Mouse (Mus musculus): ENCODE measurements around the gene 1700001C19Rik.

GRCm38 (mm10) chr17:47484241-47484921, 47.2 kb upstream of the 1700001C19Rik start:
- no peak for TF ChIP-seq CTCF (IDR thresholded peaks at IDR 0.05; ENCODE audit: low read depth)
- no peak for TF ChIP-seq EP300 (optimal IDR thresholded peaks at IDR 0.05)
